Mouse (Mus musculus) mature B cell (primary cell): ENCODE measurements around the gene Ring1.
"Not testable (repeated sequence)": the region's sequence is repeated elsewhere in the genome, so short reads cannot be mapped to it uniquely, and the experiment has no call there.

Experiments used
- in situ Hi-C: fragments of 300-500 bp; cut with MboI; formaldehyde crosslinking; loops from 2 replicates; pipeline ENCODE4 v1.14.3; 2019

The Ring1 gene

DNA sequence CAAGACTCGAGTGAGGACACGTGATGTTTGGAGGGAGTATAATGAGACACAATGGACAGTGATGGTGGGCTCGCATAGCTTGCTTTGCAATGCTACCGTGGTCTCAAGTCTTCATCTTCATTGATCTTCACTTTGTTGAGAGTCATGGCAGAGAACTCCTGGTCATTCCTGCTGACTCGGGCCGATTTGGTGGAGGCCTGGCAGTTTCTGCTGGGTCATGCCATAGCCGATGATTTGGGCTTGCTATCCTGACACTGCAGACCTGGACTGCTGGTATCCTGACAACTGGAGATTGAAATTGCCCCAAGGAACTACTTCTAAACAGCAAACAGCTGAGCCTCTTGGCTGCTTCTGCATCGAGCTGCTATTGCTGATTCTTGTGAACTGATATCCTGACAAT lies 29.5 kb downstream of the Ring1 start:
- in situ Hi-C loops = no loop called here

DNA sequence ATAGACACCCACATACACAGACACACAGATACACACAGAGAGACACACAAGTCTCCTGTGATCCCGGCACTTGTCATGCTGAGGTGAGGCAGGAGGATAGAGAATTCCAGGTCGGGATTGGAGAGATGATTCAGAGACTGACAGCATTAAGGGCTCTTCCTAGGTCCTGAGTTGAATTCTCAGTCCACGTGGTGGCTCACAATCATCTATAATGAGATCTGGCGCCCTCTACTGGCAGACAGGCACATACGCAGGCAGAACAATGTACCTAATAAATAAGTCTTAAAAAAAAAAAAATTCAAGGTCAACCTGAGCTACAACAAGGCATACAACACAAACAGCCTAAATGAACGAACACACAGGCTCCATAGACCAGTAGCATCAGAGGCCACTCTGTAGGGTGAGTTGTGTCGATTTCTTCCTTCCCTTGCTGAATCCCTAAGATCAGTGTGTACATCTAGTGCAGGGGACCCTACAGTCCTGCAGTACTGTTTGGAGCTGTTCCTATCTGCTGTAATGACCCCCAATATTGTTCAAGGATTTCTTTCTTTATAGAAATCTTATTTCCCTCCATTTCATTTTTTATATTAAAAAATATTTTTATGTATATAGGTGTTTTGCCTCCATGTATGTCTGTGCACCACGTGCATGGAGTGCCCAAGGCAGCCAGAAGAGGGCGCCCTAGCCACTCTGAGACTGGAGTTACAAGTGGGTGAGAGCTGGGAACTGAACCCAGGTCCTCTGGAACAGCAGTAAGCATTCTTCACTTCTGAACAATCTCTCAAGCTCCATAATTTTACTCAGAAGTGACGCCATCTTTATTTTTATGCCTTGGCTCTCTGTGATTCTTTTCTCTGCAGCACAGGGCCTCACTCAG lies 32.5 kb downstream of the Ring1 start:
- in situ Hi-C loops = no loop called here

GRCm38 (mm10) chr17:33982136-33982535 lies 42.3 kb downstream of the Ring1 start:
- in situ Hi-C loops = not testable (repeated sequence)

- in situ Hi-C loops = not testable (repeated sequence)
These were observed 43.1 kb downstream of the Ring1 start for GRCm38 (mm10) chr17:33981192-33981909.

- in situ Hi-C loops = no loop called here
These were observed 44.1 kb downstream of the Ring1 start for GRCm38 (mm10) chr17:33980181-33981035.

DNA sequence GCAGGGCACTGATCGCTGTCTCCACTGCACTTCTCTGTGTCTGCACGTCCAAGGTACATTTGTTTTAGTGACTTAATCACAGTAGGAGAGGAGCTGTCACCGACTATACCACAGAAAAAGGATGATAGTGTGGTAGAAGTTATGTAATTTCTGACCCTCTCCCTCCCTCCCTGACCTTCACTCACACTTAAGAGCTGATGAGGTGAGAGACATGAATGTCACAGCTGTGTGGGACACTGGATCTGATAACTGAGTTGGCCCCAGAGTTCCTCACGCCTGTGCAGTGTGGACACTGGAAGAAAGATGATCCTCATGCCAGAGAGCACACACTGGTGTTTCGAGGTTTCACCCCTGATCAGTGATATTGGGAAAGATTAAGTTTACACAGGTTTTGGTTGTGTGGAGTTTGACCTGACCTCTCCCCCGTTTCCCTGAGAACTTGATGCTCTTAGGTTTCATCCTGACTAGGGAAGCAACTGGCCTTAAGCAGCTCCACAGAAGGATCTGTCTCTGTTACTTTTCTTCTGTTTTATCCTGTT lies 44.9 kb downstream of the Ring1 start:
- in situ Hi-C loops = no loop called here

- in situ Hi-C loops = no loop called here
These were observed 45.8 kb downstream of the Ring1 start for GRCm38 (mm10) chr17:33978631-33979031.

DNA sequence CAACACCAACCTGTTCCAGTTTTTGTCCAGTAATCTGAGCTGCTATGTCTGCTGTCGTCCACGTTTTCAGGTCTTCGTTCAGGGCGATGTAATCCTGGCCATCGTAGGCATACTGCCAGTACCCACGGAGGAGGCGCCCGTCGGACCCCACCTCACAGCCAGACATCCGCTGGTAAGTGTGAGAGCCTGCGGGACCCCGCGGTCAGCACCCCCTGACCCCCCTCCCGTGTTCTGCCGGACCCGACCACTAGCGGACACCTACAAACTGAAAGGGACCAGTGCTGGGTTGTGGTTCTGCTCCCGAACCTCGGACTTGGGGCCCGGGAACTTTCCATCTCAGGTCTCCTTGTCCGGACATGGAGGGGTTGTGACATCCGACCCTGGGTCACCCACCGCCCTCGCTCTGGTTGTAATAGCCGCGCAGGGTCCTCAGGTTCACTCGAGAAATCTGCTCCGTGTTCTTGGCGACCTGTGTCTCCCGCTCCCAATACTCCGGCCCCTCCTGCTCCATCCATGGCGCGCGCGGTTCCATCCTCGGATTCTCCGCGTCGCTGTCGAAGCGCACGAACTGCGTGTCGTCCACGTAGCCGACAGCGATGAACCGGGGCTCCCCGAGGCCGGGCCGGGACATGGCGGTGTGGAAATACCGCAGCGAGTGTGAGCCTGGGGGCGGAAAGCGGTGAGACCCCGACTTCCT lies 46.5 kb downstream of the Ring1 start:
- in situ Hi-C loops = no loop called here

DNA sequence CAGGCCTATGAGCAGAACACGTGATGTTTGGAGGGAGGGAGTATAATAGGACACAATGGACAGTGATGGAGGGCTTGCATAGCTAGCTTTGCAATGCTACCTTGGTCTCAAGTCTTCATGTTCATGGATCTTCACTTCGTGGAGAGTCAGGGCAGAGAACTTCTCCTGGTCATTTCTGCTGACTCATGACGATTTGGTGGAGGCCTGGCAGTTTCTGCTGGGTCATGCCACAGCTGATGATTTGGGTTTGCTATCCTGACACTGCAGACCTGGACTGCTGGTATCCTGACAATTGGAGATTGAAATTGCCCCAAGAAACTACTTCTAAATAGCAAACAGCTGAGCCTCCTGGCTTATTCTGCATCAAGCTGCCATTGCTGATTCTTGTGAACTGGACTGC lies 50.9 kb downstream of the Ring1 start:
- in situ Hi-C loops = no loop called here

- in situ Hi-C loops = no loop called here
These were observed 51.8 kb downstream of the Ring1 start for GRCm38 (mm10) chr17:33972691-33973090.
